Mouse (Mus musculus): ENCODE measurements around the gene Spon1. TPM values are rescaled to one million over a fixed set of nuclear protein-coding genes. Genes with fewer than 3 reads are reported as not detected.

The Spon1 gene
- polyA plus RNA-seq, 1 experiment from 2014 or later = 57.4 TPM

DNA sequence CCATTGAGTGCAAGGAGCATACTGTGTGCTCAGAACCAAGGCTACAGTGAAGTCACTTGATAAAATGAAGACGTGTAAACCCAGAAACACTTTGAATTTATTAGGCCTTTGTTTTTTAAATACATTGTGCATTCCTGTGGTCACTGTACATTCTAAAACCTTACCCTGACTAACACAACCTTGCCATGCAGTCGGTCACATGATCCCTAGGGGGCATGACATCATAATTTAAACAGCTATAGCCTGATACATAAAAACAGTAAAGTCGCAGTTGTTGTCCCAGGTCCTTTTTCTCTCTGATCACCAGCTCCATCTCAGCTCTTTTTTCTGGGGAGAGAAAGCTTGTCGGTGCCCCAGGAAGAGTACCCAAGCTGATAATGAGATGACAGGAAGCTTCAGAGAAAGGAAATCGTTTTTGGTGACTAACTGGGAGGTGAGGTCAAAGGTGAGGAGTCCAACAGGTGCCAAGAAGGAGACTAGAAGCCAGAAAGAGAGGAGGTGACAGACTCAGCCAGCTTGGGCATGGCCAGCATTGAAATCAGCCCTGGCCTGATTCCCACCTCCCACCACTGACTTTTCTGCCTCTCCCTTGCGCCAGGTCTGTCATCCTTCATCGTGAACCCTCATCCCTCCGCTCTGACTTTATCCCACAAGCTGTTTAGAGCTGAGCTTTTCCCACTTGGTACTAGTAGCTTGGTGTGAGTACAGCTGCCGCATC lies 246.1 kb downstream of the Spon1 start:
- no peaks in the 10 kb centered on the region for H3K27me3 ChIP-seq
- no peak overlapping the region for H3K4me3 ChIP-seq
- H3K9me3 ChIP-seq (replicated peaks) = no peaks in the 10 kb centered on the region
- H3K36me3 ChIP-seq = no peaks in the 10 kb centered on the region
- no peak overlapping the region for H3K9ac ChIP-seq
- ATAC-seq (replicated peaks; ENCODE audit: insufficient number of reproducible peaks, insufficient read depth, low FRiP score, low read depth) = no peak
- no peak overlapping the region for H3K4me2 ChIP-seq
- H3K27ac ChIP-seq = no peak overlapping the region
- H3K4me1 ChIP-seq (replicated peaks) = peaks cover 8% of the 10 kb centered on the region; the same call in 1 of the 2 replicates
- 54% methylated on average over 9 of the region's 9 CpGs for WGBS

DNA sequence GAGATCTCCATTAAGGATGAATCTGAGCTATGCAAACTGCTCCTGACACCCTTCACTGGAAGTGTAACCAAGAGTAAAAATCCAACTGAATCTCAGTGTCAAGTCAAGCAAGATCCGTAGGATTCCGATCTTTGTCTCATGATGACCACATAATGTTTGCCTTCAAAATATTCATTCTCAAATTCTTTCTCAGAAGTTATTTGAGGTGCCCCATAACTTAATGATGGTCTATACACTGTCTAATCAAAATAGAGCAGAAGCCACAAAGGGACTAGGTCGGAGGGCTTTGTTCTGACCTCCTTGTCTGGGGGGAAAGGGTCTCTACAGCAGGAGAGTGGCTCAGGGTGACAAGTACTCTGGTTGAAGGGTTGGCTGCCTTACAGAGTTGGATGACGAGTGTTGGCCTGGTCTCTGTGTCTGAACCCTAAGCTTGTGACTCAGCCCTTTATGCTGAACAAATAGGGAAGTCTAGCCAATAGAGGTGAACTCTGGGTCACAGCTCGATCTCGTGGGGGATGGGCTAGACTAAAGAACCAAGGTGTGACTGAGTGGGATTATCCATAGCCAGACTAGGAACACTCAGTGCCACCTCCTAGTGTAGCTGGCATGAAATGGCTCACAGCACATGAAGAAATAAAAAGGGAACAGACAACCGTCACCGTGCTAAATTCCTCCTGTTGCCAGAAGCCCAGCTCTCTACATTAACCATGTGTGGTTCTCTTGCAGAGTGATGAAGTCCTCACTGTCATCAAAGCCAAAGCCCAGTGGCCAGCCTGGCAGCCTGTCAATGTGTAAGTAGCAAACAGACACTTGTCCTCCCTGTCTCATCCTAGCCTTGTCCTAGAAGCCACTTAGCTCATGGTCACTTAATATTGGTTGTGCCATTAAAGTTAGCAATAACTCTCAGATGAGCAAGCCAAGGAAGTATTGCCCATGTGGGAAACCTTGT lies 250.5 kb downstream of the Spon1 start:
- no peaks in the 10 kb centered on the region for H3K27me3 ChIP-seq
- ATAC-seq (replicated peaks; ENCODE audit: insufficient number of reproducible peaks, insufficient read depth, low FRiP score, low read depth) = no peak
- H3K27ac ChIP-seq = no peak overlapping the region
- H3K36me3 ChIP-seq = no peaks in the 10 kb centered on the region
- peaks cover 11% of the 10 kb centered on the region; the same call in 1 of the 2 replicates for H3K4me1 ChIP-seq (replicated peaks)
- H3K9me3 ChIP-seq (replicated peaks) = no peaks in the 10 kb centered on the region
- no peak overlapping the region for H3K4me2 ChIP-seq
- no peak overlapping the region for H3K9ac ChIP-seq
- WGBS = 64% methylated on average over 8 of the region's 8 CpGs
- no peak overlapping the region for H3K4me3 ChIP-seq

DNA sequence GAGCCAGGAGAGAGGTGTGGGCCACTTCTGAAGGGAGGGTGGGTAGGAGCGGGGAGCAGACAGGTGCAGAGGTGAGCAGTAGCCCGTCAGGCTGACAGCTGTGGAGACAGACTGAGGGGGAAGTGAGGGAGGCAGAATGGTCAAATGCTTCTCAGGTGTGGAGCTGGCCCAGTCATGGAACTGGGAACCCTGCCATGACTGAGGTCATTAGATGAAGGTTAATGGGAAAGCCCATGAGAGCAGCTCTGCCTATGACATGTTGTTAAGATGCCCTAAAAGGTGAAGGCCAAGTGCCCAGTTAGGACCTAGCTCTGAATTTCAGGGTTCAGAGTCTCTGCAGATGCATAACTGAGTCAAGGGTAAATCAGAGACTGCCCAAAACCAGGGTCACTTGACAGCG lies 253.1 kb downstream of the Spon1 start:
- 68% methylated on average over 3 of the region's 3 CpGs for WGBS
- Histone ChIP-seq H3K27ac (no peak overlapping the region), H3K9me3 (replicated peaks) (no peaks in the 10 kb centered on the region), H3K9ac (no peak overlapping the region), H3K4me3 (no peak overlapping the region), H3K4me1 (replicated peaks) (peaks cover 11% of the 10 kb centered on the region; the same call in 1 of the 2 replicates), H3K4me2 (no peak overlapping the region), H3K27me3 (no peaks in the 10 kb centered on the region), H3K36me3 (no peaks in the 10 kb centered on the region)
- no peak for ATAC-seq (replicated peaks; ENCODE audit: insufficient number of reproducible peaks, insufficient read depth, low FRiP score, low read depth)

DNA sequence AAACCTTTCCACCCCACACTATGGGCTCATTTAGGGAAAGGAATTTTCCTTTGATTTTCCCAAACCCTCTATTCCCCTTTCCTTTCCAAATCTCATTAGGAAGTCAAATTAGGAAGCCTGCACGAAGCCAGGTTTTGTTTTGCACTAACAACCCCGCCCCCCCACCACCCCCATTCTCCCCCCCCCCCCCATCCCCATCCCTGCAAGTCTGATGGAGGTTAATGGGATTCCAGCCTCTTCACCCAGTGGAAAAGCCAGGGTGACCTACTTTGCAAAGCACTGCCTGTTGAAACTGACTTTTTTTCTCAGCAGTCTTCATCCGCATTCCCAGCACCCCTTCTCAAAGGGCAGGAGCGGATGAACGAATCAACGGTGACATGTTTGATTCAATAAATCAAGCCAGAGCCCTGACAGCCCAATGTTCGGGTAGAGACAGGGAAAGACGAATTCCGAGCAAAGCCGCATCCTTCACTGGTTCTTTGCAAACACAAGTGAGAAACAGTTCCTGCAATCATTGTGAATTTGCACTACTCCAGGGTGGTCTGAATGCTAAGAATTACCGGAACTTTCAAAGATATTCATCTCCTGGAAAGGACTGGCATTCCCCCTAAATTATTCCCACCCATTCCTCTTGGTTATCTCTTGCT lies 254.4 kb downstream of the Spon1 start:
- H3K9me3 ChIP-seq (replicated peaks) = no peaks in the 10 kb centered on the region
- no peak overlapping the region for H3K27ac ChIP-seq
- peak overlapping the region; percentile 48 for H3K9ac ChIP-seq
- no peak for ATAC-seq (replicated peaks; ENCODE audit: insufficient number of reproducible peaks, insufficient read depth, low FRiP score, low read depth)
- peak overlapping the region; percentile 68 for H3K4me2 ChIP-seq
- 11% methylated on average over 11 of the region's 11 CpGs for WGBS
- H3K4me1 ChIP-seq (replicated peaks) = peaks cover 11% of the 10 kb centered on the region; the same call in 1 of the 2 replicates
- no peaks in the 10 kb centered on the region for H3K27me3 ChIP-seq
- no peaks in the 10 kb centered on the region for H3K36me3 ChIP-seq
- H3K4me3 ChIP-seq = peak overlapping the region; percentile 55

DNA sequence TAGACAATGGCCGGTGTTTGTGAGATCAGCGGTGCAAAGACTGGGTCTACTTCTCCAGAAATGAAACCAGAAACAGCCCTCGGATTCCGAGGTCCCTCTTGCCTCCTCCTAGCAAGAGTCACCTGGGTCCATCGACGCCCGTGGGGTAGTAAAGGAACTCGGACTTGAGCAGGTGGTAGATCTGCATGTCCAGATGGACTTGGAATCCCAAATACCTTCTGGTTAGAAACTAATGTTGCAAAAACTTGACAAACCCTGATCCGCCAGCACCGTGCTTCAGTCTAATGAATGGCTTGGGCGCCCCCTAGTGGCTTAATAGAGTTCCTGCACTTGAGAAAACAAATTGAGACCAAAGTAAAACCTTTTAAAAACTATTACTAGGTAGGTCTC lies 254.9 kb downstream of the Spon1 start:
- no peaks in the 10 kb centered on the region for H3K9me3 ChIP-seq (replicated peaks)
- no peaks in the 10 kb centered on the region for H3K36me3 ChIP-seq
- H3K4me2 ChIP-seq = peak overlapping the region; percentile 68
- H3K27ac ChIP-seq = no peak overlapping the region
- WGBS = 1% methylated on average over 11 of the region's 11 CpGs
- ATAC-seq (replicated peaks; ENCODE audit: insufficient number of reproducible peaks, insufficient read depth, low FRiP score, low read depth) = peak; percentile 44; the same call in 1 of the 2 replicates
- peak overlapping the region; percentile 48 for H3K9ac ChIP-seq
- H3K4me1 ChIP-seq (replicated peaks) = peaks cover 11% of the 10 kb centered on the region; the same call in 1 of the 2 replicates
- H3K4me3 ChIP-seq = peak overlapping the region; percentile 55
- no peaks in the 10 kb centered on the region for H3K27me3 ChIP-seq

DNA sequence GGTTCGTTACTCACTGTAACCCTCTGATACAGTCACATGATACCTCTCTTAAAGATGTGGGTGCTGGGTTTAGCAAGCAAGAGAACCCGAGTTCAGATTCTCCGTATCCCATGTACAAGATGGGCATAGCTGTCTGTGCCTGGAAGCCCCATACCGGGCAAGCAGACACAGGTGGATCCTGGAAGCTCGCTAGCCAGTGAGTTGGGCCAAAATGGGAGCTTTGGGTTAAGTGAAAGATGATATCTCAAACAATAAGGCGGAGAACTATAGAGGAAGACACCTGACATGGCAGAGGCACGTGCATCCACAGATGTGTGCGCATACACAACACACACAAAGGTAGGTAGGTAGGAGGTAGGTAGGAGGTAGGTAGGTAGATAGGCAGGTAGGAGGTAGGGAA lies 261.1 kb downstream of the Spon1 start:
- no peaks in the 10 kb centered on the region for H3K36me3 ChIP-seq
- no peak overlapping the region for H3K9ac ChIP-seq
- H3K4me2 ChIP-seq = no peak overlapping the region
- WGBS = 83% methylated on average over 8 of the region's 8 CpGs
- no peaks in the 10 kb centered on the region for H3K9me3 ChIP-seq (replicated peaks)
- no peak overlapping the region for H3K27ac ChIP-seq
- no peaks in the 10 kb centered on the region for H3K4me1 ChIP-seq (replicated peaks)
- no peak for ATAC-seq (replicated peaks; ENCODE audit: insufficient number of reproducible peaks, insufficient read depth, low FRiP score, low read depth)
- no peaks in the 10 kb centered on the region for H3K27me3 ChIP-seq
- no peak overlapping the region for H3K4me3 ChIP-seq

DNA sequence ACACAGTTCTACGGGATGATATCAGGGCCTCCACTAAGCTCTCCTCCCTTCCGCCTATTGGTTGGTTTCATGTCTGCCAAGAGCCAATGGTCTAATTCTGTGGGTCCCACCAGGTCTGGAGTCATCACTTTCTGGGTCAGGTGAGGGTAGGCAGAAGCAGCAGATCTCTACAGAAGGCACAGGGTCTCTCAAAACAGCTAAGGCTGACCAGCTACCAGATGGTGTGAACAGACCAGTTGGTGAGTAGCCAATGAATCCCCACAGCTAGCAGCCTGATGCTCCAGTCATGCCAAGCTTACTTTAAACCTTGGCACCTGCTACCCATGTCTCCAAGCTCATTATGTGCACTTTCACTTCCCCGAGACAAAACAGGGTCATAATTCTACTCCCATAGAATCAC lies 261.6 kb downstream of the Spon1 start:
- no peaks in the 10 kb centered on the region for H3K9me3 ChIP-seq (replicated peaks)
- H3K27me3 ChIP-seq = no peaks in the 10 kb centered on the region
- no peak for ATAC-seq (replicated peaks; ENCODE audit: insufficient number of reproducible peaks, insufficient read depth, low FRiP score, low read depth)
- no peaks in the 10 kb centered on the region for H3K36me3 ChIP-seq
- H3K9ac ChIP-seq = no peak overlapping the region
- no peak overlapping the region for H3K4me2 ChIP-seq
- H3K4me3 ChIP-seq = no peak overlapping the region
- H3K4me1 ChIP-seq (replicated peaks) = no peaks in the 10 kb centered on the region
- no peak overlapping the region for H3K27ac ChIP-seq
- 77% methylated on average over 3 of the region's 3 CpGs for WGBS

DNA sequence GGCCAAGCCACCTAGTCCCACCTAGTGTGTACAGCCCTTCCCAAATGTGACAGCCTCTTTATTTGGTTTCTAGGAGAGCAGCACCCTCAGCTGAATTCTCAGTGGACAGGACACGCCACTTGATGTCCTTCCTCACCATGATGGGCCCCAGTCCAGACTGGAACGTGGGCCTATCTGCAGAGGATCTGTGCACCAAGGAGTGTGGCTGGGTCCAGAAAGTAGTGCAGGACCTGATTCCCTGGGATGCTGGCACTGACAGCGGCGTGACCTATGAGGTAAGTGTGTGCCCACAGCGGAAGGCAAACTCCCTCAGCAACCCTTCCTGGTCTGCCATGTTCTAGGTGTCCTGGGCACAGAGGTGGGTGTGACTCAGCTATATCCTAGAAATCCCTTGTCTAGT lies 263.0 kb downstream of the Spon1 start:
- Histone ChIP-seq H3K4me2 (no peak overlapping the region), H3K27me3 (no peaks in the 10 kb centered on the region), H3K9me3 (replicated peaks) (no peaks in the 10 kb centered on the region), H3K4me1 (replicated peaks) (no peaks in the 10 kb centered on the region), H3K4me3 (no peak overlapping the region), H3K36me3 (no peaks in the 10 kb centered on the region; the same call in 1 of the 2 replicates), H3K27ac (no peak overlapping the region), H3K9ac (no peak overlapping the region)
- no peak for ATAC-seq (replicated peaks; ENCODE audit: insufficient number of reproducible peaks, insufficient read depth, low FRiP score, low read depth)
- WGBS = 82% methylated on average over 5 of the region's 5 CpGs

DNA sequence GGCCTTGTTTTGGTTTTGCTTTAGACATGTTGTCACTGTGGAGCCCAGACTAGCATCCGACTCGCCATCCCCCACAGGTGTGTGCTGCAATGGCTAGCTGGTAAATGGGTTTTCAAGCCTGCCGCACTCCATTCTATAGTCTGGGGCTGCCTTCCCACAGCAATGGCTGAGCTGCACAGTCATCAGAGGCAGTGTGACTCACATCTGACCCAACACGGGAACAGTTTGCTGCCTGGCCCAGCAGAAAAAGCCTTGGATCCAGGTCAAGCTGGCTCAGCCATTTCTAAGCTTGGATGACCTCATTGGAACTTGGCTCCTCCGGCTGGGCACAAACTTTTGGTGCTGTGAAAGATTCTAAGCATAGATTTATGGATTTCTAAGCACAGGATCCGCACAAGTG lies 263.8 kb downstream of the Spon1 start:
- H3K4me3 ChIP-seq = no peak overlapping the region
- no peaks in the 10 kb centered on the region; the same call in 1 of the 2 replicates for H3K36me3 ChIP-seq
- H3K9ac ChIP-seq = no peak overlapping the region
- H3K27me3 ChIP-seq = no peaks in the 10 kb centered on the region
- no peak overlapping the region for H3K27ac ChIP-seq
- H3K4me2 ChIP-seq = no peak overlapping the region
- ATAC-seq (replicated peaks; ENCODE audit: insufficient number of reproducible peaks, insufficient read depth, low FRiP score, low read depth) = no peak
- no peaks in the 10 kb centered on the region for H3K4me1 ChIP-seq (replicated peaks)
- no peaks in the 10 kb centered on the region for H3K9me3 ChIP-seq (replicated peaks)
- 69% methylated on average over 6 of the region's 6 CpGs for WGBS

DNA sequence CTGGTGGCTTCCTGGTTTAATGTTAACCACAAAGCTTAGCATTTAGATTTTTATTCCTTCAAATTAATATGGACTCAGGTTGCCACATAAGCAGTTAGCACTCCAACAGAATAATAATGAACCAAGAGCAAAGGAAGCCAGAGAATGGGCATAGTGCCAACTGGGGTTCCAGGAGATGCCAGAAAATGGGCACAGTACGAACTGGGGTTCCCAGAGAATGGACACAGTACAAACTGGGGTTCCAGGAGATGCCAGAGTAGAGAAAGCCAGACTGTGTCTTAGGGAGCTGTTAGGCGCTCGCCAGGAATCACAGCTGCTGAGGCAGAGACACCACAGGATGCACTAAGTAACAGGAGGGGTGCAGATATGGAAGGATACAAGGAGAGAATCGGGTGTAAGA lies 271.4 kb downstream of the Spon1 start:
- no peak overlapping the region for H3K27ac ChIP-seq
- H3K4me2 ChIP-seq = no peak overlapping the region
- peaks cover 10% of the 10 kb centered on the region for H3K4me1 ChIP-seq (replicated peaks)
- no peaks in the 10 kb centered on the region for H3K9me3 ChIP-seq (replicated peaks)
- WGBS = 89% methylated on average over 4 of the region's 4 CpGs
- H3K9ac ChIP-seq = no peak overlapping the region
- no peak overlapping the region for H3K4me3 ChIP-seq
- H3K27me3 ChIP-seq = no peaks in the 10 kb centered on the region
- no peak for ATAC-seq (replicated peaks; ENCODE audit: insufficient number of reproducible peaks, insufficient read depth, low FRiP score, low read depth)
- H3K36me3 ChIP-seq = peaks cover 13% of the 10 kb centered on the region; the same call in 1 of the 2 replicates

DNA sequence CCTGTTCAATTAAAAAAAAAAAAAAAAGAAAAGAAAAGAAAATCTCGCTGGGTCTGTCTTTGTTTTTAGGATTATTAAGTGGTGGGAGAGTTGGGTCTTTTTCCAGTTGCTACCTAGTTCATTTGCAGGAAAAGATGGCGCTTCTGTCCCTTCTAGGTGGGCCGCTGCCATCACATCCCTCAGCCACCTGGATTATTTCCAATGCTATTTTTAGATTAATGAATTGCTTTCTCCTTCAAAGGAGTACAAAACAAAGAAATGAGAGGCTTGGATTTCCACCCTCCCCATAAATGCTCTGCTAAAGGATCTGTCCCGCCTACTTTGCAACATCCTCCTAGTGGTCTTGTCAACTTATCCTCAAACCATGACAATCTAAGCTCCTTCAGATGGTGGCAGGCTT lies 275.6 kb downstream of the Spon1 start:
- Histone ChIP-seq H3K27me3 (no peaks in the 10 kb centered on the region), H3K36me3 (peaks cover 17% of the 10 kb centered on the region; the same call in 1 of the 2 replicates), H3K9ac (no peak overlapping the region), H3K27ac (0 out of 2 replicates have a peak overlapping the region, but pooled peaks have one; percentile 29), H3K4me3 (no peak overlapping the region), H3K4me1 (replicated peaks) (peaks cover 38% of the 10 kb centered on the region), H3K9me3 (replicated peaks) (no peaks in the 10 kb centered on the region), H3K4me2 (no peak overlapping the region)
- 72% methylated on average over 4 of the region's 4 CpGs for WGBS
- no peak for ATAC-seq (replicated peaks; ENCODE audit: insufficient number of reproducible peaks, insufficient read depth, low FRiP score, low read depth)
